Mouse (Mus musculus): ENCODE data around the gene Cd37. TPM values are rescaled to one million over a fixed set of nuclear protein-coding genes. Genes with fewer than 3 reads are reported as not detected.

Gene Cd37
- polyA plus RNA-seq, 2 experiments from 2014 or later: 473 to 666 TPM

DNA sequence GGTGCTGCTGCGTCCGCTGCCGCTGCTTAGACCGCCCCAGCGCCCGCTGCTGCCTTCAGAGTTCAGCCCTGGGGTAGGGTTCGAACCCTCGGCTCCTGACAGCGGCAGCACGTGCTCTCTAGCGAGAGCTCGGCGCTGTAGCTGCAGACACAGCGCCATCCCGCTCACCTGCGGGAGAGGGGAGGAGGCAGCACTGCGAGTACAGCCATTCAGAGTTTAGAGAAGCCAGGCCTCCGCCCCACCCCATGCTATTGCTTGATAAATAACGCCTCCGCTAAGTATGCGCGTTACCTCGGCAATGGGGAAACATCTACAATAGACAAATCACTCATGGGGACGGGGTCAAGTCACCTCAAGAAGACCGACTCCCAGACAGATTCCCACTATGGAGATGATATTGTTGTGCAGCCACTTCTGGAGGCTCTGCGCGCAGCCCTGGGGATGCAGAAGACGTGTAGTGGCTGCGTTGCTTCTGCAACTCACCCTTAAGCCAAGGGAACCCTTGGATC is 4.5 kb downstream of the Cd37 start:
- ATAC-seq: no peak

DNA sequence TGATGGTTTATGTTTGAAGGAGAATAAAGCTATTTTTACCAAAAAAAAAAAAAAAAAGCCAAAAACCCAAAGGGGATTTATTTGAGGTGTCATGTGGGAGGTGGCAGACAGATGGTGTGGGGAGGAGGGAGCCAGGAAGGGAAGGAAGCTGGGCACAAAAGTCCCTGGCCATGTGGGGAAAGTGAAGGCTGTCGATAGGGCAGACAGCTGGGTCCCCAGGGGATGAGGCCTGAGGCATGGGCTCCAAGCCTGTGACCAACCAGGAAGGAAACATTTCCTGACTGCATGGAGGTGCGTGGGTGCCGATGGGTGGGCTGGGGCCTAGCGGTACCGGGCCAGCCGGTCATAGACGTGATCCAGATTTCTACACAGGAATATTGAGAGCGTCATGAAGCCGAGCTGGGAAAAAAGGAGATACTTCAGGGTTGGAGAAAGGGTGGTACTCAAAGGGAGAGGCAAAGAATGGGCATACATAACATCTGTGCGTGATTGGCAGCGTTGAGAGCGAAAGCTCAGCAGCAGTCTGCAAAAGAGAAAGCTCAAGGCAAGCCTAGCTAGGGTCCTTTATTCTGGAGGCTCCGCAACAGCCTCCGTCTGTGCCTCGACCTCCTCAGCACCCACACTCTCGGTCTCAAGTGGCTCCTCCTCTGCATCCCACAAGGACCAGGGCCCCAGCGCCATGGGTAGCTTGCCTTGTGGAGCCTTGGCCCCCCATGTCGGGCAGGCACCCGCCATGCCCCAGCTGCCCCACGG is 5.2 kb downstream of the Cd37 start:
- no peak for ATAC-seq

DNA sequence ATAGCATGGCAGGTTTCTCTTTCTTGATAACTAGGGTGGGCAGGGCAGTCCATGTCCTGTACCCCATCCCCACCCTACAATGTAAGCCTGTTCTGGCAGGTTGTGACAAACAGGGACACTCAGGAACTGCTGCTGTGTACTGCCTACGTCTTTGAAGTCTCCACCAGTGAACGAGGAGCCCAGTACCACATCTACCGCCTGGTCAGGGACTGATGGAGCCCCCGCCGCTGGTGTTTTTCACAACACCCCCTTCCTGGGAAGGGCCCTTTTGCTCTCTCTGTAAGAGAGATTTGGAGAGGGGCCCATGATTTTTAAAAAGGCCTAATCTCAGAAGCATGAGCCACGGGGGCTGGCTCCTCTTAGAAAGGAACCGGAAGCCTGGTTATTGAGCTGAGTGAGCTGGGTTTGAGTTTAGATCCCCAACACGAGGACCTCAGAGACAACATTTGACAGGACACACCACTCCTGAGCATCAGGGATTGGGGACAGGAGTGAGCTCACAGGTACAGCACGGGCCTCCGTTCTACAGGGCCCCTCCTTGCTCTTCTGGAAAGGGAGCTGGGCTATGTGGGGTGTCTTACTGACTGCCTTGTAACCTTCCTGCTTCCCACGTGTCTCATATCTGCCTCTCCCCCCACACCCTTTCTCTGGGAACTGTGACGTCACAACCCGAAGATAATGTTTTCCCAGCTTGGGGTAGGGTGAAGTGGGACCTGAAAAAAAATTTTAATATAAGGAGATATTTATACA is 6.0 kb downstream of the Cd37 start:
- ATAC-seq: no peak

DNA sequence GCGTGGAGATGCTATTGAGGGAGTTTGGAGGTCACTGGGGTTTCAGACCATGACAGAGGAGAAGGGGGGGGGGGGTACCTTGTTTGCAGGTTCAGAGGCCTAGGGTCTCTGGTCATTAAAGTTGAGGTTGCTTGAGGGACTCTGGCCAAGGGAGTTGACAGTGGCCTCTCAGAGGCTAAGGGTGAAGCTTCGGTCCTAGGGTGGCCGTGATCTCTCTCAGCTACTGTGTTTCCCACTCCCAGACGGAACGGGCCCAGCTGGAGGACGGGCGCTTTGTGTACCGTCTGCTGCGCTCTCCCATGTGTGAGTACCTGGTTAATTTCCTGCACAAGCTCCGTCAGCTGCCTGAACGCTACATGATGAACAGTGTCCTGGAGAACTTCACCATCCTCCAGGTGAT is 7.0 kb downstream of the Cd37 start:
- no peak for ATAC-seq

DNA sequence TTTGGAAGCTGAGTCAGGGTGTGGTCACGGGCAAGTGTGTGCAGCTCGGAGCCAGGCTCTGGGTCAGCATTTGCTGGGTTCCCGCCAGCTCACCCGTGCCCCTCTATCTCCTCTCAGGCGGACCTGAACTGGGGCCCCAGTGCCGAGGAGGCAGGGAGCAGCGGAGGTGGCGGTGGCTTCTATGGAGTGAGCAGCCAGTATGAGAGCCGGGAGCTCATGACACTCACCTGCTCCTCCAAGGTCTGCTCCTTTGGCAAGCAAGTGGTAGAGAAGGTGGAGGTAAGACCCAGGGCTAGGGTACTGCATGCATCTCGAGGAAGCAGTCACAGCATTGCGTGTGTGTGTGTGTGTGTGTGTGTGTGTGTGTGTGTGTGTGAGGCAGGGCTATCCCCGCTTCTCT is 7.7 kb downstream of the Cd37 start:
- no peak for ATAC-seq

DNA sequence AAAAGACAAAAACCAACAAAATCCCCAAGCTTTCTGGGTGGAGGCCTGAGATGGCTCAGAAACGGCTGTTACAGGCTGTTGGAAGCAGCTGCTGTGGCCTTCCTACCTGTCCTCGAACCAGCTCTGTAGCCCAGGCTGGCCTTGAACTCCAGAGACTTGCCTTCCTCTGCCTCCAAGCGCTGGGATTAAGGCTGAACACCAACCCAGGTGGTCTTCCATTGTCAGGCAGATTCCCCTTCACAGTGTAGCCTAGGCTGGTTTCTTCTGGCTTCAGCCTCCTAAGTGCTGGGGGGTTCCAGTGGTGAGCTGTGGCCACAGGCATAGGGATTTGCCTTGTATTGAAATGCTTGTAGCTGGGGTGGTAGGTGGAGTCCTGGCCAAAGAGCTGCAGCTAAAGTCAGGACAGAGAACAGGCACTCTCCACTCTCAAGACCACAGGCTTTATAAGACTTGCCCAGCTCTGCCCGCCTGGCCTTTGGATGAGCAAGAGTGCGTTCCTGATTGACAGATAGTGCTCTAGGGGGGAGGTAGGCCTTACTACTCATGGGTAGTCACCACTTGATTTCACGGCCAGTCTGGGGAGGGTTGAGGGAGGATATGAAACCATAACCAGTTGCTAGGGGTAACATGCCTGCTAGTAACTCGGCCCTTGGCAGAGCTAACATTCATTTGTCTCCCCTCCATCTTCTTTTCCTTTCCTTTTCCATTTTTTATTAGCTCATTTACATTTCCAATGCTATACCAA is 9.3 kb downstream of the Cd37 start:
- ATAC-seq: no peak

DNA sequence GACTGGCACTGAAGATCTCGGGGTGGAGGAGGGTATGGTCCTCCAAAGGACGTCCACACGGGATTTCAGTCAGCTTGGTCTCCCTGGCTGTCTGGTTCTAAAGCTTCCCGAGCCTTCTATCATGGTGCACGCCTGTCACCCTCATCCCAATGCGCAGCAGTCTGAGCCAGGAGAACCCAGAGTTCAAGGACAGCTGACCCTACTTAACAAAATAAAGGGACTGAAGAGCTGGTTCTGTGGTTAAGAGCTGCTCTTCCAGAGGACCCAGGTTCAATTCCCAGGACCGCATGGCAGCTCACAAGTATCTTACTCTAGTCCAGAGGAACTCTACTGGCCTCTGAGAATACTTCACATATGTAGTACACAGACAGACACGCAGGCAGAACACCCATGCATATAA is 9.9 kb downstream of the Cd37 start:
- no peak for ATAC-seq

DNA sequence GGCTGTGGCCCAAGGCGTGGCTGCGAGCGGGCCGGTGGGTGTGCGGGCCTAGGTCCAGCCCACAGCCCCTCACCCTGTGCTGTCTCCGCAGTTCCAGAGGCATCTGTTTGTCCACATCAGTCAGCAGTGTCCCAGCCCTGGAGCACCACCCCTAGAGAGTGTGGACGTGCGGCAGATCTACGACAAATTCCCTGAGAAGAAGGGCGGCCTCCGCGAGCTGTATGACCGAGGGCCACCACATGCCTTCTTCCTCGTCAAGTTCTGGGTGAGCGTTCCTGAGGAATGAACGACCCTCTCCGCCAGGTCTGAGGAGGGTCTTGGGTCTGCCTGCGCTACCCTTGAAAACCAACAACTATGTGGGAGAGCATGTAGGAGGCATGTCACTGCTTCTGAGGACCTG is 10.4 kb downstream of the Cd37 start:
- no peak for ATAC-seq

DNA sequence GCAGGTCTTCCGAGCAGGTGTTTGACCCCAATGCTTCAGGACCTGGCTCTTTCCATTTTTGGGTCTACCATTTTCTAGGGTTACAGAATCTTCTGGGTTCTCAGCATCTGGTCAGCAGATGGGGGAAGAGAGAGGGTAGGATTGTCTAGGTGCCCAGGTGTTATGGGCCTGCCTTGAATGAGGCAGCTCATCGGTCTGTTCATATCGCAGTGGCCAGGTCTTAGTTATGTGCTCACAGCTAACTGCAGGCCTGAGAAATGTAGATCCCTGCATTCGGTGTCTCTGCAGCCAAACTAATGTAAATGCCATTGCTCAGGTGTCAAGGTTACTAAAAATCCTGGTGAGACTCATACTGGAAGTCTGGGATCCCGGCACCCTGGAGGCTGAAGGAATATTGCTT is 12.5 kb downstream of the Cd37 start:
- ATAC-seq: no peak

DNA sequence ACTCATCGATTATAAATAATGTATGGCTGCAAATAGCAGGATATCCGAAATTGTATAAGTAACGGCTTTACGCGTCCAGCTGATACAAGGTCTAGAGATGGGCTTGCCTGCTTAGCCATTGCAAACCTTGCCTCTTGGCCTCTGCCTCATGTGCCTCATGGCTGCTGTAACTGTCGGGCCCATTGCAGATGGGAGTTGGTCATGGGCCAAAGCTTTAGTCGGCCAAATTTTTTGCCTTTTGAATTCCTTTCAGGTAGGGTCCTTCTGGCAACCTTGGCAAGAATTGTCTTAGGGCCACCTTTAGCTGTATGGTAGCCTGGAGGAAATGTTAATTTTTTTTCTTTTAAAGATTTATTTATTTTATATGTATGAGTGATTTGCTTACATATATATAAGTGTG is 14.1 kb downstream of the Cd37 start:
- ATAC-seq: no peak

DNA sequence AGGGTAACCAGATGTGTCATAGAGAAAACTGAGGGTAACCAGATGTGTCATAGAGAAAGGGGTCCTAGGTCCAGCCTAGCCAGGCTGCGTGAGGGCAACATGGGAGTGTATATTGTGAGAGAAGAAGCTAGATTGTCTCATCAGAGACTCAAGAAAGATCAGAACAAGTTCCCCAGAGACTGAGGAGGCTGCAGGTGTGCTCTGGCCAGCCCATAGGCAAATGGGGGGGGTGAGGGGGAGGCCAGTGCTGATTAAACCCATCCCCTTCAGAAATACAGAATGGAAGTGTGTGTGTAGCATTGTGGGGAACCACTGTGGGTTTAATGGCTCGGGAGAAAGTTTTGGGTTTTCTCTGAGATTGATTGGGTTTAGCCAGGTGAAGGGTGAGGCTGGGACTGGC is 17.2 kb downstream of the Cd37 start:
- no peak for ATAC-seq

DNA sequence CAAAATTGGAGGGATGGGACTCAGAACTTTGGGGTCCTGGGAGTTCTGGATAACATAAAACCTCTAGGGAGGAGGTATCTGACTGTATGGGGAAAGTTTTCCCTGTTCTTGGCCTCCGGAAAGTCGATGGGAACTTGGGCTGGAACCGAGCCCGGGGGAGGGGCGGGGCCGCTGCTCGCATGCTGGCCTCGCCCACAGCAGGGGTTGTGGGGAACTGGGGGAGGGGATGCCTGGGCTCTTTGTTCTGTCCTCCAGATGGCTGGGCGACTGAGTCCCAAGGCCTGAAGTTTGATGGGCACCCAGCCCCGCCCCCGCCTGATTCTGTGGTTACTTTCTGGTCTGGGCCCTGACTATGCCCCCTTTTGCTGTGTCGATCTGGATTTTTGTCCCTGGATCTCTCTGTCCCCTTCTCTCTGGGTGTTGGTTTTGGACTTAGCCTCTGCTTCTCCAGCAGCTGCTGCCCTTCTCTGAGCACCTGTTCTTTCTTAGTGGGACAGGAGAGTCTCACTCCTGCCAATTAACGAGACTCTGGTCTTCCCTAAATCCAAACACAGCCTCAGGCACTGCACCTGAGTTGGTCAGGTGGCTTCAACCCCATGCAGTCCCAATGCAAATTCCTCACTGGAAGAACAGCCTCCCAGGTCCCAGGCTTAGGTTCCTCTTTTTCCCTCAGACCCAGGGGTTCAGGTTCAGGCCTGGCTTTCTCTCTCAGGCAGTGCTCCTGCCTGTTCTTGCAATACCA is 22.3 kb downstream of the Cd37 start:
- no peak for ATAC-seq

DNA sequence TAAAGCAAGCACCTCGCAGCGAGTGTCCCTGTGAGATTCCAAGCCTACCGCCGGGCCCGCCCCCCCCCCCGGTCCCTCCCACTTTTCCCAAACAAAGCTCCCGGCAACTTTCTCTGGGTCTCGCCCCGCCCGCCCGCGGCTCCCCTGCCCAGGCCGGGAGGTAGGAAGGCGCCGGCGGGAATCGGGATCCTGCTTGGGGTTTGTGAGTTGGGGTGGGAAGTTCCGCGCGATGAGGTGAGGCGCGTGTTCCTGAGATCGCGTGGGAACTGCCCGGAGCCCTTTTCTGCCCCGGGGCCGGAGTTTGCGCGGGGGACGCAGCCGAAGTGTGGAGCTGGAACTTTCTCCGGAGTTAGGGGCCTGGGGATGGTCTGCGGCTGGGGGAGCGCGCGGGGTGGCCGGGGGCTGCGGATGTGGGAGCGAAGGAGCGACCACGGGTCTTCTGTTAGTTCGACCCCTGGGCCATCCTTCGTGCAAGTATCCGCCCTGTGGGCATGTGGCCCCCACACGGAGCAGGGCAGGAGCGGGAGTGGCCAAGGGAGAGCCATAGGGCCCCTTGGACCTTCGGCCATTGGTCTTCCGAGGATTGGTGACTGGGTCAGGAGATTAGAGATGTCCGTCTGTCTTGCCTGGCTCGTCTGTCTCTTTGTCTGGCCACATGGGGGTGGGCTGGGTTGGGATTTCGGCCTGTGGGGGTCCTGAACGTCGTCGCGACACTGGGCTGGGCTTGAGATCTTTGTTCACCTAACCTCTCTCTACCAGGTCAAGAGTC is 23.1 kb downstream of the Cd37 start, which contains the start of gene Tead2:
Gene Tead2, plus strand, starts transcription at position 81 of the 769 bp plus-strand sequence.
- no peak for ATAC-seq

DNA sequence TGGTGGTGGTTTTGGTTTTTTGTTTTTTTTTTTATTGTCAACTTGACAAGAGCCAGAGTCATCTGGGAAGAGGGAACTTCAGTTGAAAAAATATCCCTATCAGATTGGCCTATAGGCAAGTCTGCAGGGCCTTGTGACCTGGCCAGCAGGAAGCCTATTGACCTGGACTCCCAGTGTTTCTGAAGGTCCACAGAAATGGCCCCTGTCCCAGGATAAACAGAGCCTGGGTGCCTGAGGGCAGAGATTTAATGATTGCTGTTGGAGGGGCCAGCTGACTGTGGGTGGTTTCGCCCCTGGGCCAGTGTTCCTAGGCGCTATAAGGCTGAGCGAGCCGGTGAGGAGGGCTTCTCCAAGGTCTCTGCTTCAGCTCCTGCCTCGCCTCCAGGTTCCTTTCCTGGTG is 25.2 kb downstream of the Cd37 start:
- ATAC-seq: no peak

DNA sequence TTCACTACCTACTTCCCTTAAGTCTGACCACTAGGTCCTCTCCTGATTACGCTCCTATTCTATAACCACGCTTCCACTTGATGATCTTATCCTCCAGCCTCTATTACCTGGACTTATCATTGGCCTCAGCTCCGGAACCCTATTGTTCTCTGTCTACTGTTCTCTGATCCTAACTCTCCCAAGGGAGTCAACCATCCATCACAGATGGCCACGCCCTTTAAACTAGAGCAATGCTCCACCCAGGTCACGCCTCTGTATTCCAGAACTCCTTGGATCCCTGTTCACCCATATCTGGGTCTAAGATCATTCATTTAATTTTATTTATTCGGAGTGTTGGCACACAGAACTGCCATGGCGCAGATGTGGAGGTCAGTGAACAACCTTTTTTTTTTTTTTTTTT is 26.6 kb downstream of the Cd37 start:
- no peak for ATAC-seq

DNA sequence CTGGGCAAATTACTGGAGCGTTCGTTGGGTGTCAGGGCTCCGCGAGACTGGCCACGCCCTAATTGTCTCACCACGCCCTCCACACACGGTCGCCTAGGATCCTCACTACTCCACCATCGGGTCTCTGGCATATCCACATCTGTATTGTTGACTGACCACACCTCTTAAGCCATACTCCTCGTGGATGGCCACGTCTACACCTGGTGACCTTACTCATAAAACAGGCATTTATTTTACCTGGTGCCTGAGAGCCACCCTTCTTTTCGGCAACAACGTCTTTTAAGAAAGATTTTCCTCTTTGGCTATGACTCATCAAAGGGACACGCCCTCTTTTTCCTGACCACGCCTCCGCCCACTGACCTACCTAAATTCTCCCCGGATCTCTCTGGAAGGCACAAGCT is 27.1 kb downstream of the Cd37 start, which contains the start of gene Dkkl1:
Gene Dkkl1, minus strand, starts transcription at position 297 of the 401 bp plus-strand sequence.
- peak; percentile 57 for ATAC-seq

DNA sequence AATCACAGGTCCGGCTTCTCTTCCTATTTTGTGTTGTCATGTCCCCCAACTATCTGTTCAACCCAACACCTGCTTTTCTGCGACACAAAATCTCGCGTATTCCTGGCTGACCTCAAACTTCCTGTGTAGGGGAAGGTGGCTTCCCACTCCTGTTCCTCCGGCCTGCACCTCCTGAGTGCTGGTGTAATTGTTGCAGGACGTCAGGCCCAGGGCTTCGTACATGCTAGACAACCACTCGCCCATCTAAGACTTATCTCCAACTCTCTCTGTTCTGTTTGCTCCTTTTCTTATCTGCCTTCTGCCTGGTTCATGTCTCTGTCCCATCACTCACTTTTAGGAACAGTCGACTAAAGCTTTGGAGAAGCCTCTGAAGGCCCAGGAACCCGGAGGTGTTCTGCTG is 27.8 kb downstream of the Cd37 start:
- no peak for ATAC-seq

DNA sequence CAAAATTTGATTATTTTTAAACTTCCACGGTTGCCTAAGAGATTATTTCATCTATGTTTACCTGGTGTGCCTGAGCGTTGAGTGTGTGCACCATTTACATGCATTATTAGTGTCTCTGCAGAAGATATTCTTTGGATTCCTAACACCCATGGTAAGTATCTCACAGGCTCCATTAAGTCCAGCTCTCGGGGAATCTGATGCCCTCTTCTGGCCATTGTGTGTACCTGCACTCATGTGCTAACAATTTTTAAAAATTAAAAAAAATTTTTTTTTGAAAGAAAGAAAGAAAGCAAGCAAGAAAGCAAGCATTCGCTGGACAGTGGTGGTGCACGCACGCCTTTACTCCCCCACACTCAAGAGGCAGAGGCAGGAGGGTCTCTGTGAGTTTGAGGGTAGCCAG is 30.7 kb downstream of the Cd37 start:
- no peak for ATAC-seq

DNA sequence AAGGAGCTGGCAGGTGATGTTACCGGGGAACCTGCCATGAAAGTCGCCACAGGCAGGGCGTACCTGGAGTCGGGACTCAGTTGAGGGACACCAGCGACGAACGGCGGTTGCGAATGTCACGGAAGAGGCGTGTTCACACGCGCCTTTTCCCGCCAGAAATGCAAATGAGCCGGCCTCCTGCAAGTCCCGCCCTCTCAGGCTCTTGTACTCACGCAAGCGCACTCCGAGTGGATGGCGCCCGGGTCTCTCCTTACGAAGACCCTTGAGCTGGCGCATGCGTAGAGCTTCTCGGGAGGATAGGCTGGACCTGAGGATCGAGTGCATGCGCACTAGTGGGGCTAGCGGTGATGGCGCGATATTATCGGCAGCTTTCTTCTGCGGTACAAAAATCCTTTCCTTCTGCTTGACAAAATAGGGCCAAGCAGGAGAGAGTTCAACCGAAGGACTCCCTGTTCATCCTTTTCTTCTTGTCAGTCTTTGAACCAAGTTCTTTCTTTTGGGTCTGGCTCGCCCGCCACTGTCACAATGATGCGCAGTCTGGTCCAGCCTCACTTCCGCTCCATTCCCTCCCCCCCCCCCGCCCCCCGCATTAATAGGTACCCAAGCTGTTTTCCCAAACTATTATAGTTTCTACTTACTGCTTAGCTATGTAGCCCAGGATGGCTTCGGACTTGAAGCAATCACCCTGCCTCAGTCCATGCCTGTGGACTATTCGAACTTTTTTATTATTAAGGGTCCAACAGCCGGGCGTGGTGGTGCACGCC is 34.4 kb downstream of the Cd37 start, which contains the start of gene Ccdc155:
Gene Ccdc155, minus strand, starts transcription at position 513 of the 764 bp plus-strand sequence.
- peak; percentile 97 for ATAC-seq

DNA sequence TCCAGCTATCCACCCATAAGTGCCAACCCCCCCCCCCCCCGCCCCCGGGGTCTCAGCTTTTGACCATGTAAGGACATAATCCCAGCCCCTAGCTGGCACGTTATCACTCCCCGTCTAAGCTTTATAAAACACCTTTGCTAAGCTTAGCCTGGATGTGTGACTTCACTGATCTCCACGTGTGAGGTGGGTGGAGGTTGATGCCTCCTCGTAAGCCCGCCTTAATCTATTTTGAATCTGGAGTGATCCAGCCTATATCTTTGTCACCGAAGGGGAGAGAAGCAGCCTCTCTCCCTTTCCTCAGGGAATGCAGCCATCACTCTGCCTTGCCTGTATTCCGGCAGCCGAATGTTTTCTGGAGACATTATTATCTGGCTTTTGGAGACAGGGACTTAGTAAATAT is 36.3 kb downstream of the Cd37 start:
- ATAC-seq: no peak

DNA sequence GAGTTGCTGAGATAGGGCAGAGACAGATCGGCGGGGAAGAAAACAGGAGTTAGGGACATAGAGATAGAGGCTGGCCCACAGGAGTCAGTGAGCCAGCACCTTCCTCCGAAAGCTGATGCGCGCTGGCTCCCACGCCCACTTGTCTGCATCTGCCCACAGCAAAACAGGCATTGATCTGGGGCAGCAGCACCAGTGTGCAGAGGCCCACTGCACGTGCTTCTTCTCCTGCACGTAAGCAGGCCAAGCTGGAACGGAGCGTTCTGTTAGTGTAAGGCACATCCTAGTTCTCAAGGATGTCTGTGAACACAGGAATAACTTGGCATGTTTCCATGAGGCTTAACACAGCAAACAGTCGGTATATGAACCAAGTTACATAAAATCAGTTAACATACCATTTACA is 40.0 kb downstream of the Cd37 start:
- ATAC-seq: no peak

Data from CD4-positive, CD25-positive, alpha-beta regulatory T cell, adult 4 months (primary cell).